Mouse (Mus musculus): Measurements from ENCODE around the gene Pex3. TPM values are rescaled to one million over a fixed set of nuclear protein-coding genes. Genes with fewer than 3 reads are reported as not detected.

The Pex3 gene
- total and polyA plus RNA-seq, 2 experiments from 2014 or later = 25.0 to 46.8 TPM

- no peak for ATAC-seq (ENCODE audit: insufficient read depth, low read depth)
- H3K27ac ChIP-seq (ENCODE audit: low read depth) = no peak overlapping the region
- WGBS = 82% methylated on average over 3 of the region's 3 CpGs
These were observed 40.6 kb upstream of the Pex3 start for GRCm38 (mm10) chr10:13593529-13593928.

GRCm38 (mm10) chr10:13592196-13592595 lies 39.3 kb upstream of the Pex3 start:
- WGBS = 89% methylated on average over 10 of the region's 10 CpGs
- H3K4me1 ChIP-seq (ENCODE audit: control insufficient read depth, insufficient read depth) = no peaks in the 10 kb centered on the region
- no peak overlapping the region for H3K27ac ChIP-seq (ENCODE audit: low read depth)
- H3K4me2 ChIP-seq (ENCODE audit: low read depth, low read length) = no peak overlapping the region
- DNase-seq (ENCODE audit: low spot score) (no peak), ATAC-seq (ENCODE audit: insufficient read depth, low read depth) (no peak)
- no peak for TF ChIP-seq CTCF (IDR thresholded peaks at IDR 0.05; ENCODE audit: low read depth)
- TF ChIP-seq EP300 (IDR thresholded peaks at IDR 0.05; ENCODE audit: low read depth) = no peak
- H3K9me3 ChIP-seq (replicated peaks; ENCODE audit: control insufficient read depth, low read length) = peaks cover 4% of the 10 kb centered on the region; the same call in 1 of the 2 replicates
- no peaks in the 10 kb centered on the region for H3K27me3 ChIP-seq (ENCODE audit: control insufficient read depth, insufficient read depth, low read length)
- no peaks in the 10 kb centered on the region for H3K36me3 ChIP-seq (replicated peaks; ENCODE audit: control insufficient read depth, insufficient read depth, low read length)
- no peak overlapping the region for H3K9ac ChIP-seq (replicated peaks; ENCODE audit: low read depth, low read length)
- no peak overlapping the region for H3K4me3 ChIP-seq (ENCODE audit: low read depth, low read length)

More at GRCm38 (mm10) chr10:13593529-13593928, 40.6 kb upstream of the Pex3 start:
- no peak overlapping the region for H3K4me2 ChIP-seq (ENCODE audit: low read depth, low read length)
- TF ChIP-seq EP300 (IDR thresholded peaks at IDR 0.05; ENCODE audit: low read depth) = no peak
- no peak for TF ChIP-seq CTCF (IDR thresholded peaks at IDR 0.05; ENCODE audit: low read depth)
- H3K4me3 ChIP-seq (ENCODE audit: low read depth, low read length) = no peak overlapping the region
- DNase-seq (ENCODE audit: low spot score) = no peak
- H3K9me3 ChIP-seq (replicated peaks; ENCODE audit: control insufficient read depth, low read length) = peaks cover 4% of the 10 kb centered on the region; the same call in 1 of the 2 replicates
- H3K9ac ChIP-seq (replicated peaks; ENCODE audit: low read depth, low read length) = no peak overlapping the region
- H3K36me3 ChIP-seq (replicated peaks; ENCODE audit: control insufficient read depth, insufficient read depth, low read length) = no peaks in the 10 kb centered on the region
- no peaks in the 10 kb centered on the region for H3K4me1 ChIP-seq (ENCODE audit: control insufficient read depth, insufficient read depth)
- no peaks in the 10 kb centered on the region for H3K27me3 ChIP-seq (ENCODE audit: control insufficient read depth, insufficient read depth, low read length)

GRCm38 (mm10) chr10:13587914-13588313 lies 35.0 kb upstream of the Pex3 start:
- Histone ChIP-seq H3K36me3 (replicated peaks; ENCODE audit: control insufficient read depth, insufficient read depth, low read length) (no peaks in the 10 kb centered on the region), H3K4me3 (ENCODE audit: low read depth, low read length) (no peak overlapping the region), H3K27me3 (ENCODE audit: control insufficient read depth, insufficient read depth, low read length) (no peaks in the 10 kb centered on the region), H3K27ac (ENCODE audit: low read depth) (no peak overlapping the region), H3K9me3 (replicated peaks; ENCODE audit: control insufficient read depth, low read length) (peaks cover 4% of the 10 kb centered on the region; the same call in 1 of the 2 replicates), H3K4me1 (ENCODE audit: control insufficient read depth, insufficient read depth) (no peaks in the 10 kb centered on the region), H3K9ac (replicated peaks; ENCODE audit: low read depth, low read length) (no peak overlapping the region), H3K4me2 (ENCODE audit: low read depth, low read length) (no peak overlapping the region)
- TF ChIP-seq EP300 (IDR thresholded peaks at IDR 0.05; ENCODE audit: low read depth) (no peak), CTCF (IDR thresholded peaks at IDR 0.05; ENCODE audit: low read depth) (no peak)
- WGBS = 52% methylated on average over 2 of the region's 2 CpGs
- no peak for DNase-seq (ENCODE audit: low spot score)
- no peak for ATAC-seq (ENCODE audit: insufficient read depth, low read depth)

- TF ChIP-seq EP300 (IDR thresholded peaks at IDR 0.05; ENCODE audit: low read depth) (no peak), CTCF (IDR thresholded peaks at IDR 0.05; ENCODE audit: low read depth) (no peak)
- no peak overlapping the region for H3K27ac ChIP-seq (ENCODE audit: low read depth)
- H3K4me2 ChIP-seq (ENCODE audit: low read depth, low read length) = no peak overlapping the region
- no peak overlapping the region for H3K4me3 ChIP-seq (ENCODE audit: low read depth, low read length)
- ATAC-seq (ENCODE audit: insufficient read depth, low read depth) (no peak), DNase-seq (ENCODE audit: low spot score) (no peak)
- H3K27me3 ChIP-seq (ENCODE audit: control insufficient read depth, insufficient read depth, low read length) = no peaks in the 10 kb centered on the region
- H3K4me1 ChIP-seq (ENCODE audit: control insufficient read depth, insufficient read depth) = no peaks in the 10 kb centered on the region
- no peaks in the 10 kb centered on the region for H3K36me3 ChIP-seq (replicated peaks; ENCODE audit: control insufficient read depth, insufficient read depth, low read length)
- no peak overlapping the region for H3K9ac ChIP-seq (replicated peaks; ENCODE audit: low read depth, low read length)
- no peaks in the 10 kb centered on the region for H3K9me3 ChIP-seq (replicated peaks; ENCODE audit: control insufficient read depth, low read length)
- 69% methylated on average over 7 of the region's 7 CpGs for WGBS
These were observed 24.2 kb upstream of the Pex3 start for GRCm38 (mm10) chr10:13577123-13577522.

GRCm38 (mm10) chr10:13572410-13572809 lies 19.5 kb upstream of the Pex3 start:
- DNase-seq (ENCODE audit: low spot score) (no peak), ATAC-seq (ENCODE audit: insufficient read depth, low read depth) (no peak)
- TF ChIP-seq CTCF (IDR thresholded peaks at IDR 0.05; ENCODE audit: low read depth) (no peak), EP300 (IDR thresholded peaks at IDR 0.05; ENCODE audit: low read depth) (no peak)
- WGBS = 82% methylated on average over 6 of the region's 6 CpGs
- H3K4me3 ChIP-seq (ENCODE audit: low read depth, low read length) = no peak overlapping the region
- H3K36me3 ChIP-seq (replicated peaks; ENCODE audit: control insufficient read depth, insufficient read depth, low read length) = no peaks in the 10 kb centered on the region
- H3K9me3 ChIP-seq (replicated peaks; ENCODE audit: control insufficient read depth, low read length) = no peaks in the 10 kb centered on the region
- no peaks in the 10 kb centered on the region for H3K27me3 ChIP-seq (ENCODE audit: control insufficient read depth, insufficient read depth, low read length)
- H3K4me1 ChIP-seq (ENCODE audit: control insufficient read depth, insufficient read depth) = no peaks in the 10 kb centered on the region
- no peak overlapping the region for H3K27ac ChIP-seq (ENCODE audit: low read depth)
- no peak overlapping the region for H3K9ac ChIP-seq (replicated peaks; ENCODE audit: low read depth, low read length)
- H3K4me2 ChIP-seq (ENCODE audit: low read depth, low read length) = no peak overlapping the region

GRCm38 (mm10) chr10:13572003-13572402 lies 19.1 kb upstream of the Pex3 start:
- no peaks in the 10 kb centered on the region for H3K27me3 ChIP-seq (ENCODE audit: control insufficient read depth, insufficient read depth, low read length)
- H3K36me3 ChIP-seq (replicated peaks; ENCODE audit: control insufficient read depth, insufficient read depth, low read length) = no peaks in the 10 kb centered on the region
- H3K27ac ChIP-seq (ENCODE audit: low read depth) = no peak overlapping the region
- no peaks in the 10 kb centered on the region for H3K4me1 ChIP-seq (ENCODE audit: control insufficient read depth, insufficient read depth)
- H3K4me2 ChIP-seq (ENCODE audit: low read depth, low read length) = no peak overlapping the region
- H3K9ac ChIP-seq (replicated peaks; ENCODE audit: low read depth, low read length) = no peak overlapping the region
- 39% methylated on average over 10 of the region's 10 CpGs for WGBS
- ATAC-seq (ENCODE audit: insufficient read depth, low read depth) (no peak), DNase-seq (ENCODE audit: low spot score) (no peak)
- TF ChIP-seq EP300 (IDR thresholded peaks at IDR 0.05; ENCODE audit: low read depth) = no peak
- TF ChIP-seq CTCF (IDR thresholded peaks at IDR 0.05; ENCODE audit: low read depth) = no peak
- no peak overlapping the region for H3K4me3 ChIP-seq (ENCODE audit: low read depth, low read length)
- H3K9me3 ChIP-seq (replicated peaks; ENCODE audit: control insufficient read depth, low read length) = no peaks in the 10 kb centered on the region
